Mouse (Mus musculus) heart, embryonic 14.5 days (tissue): Measurements from ENCODE around the gene Ska2. TPM values are rescaled to one million over a fixed set of nuclear protein-coding genes. Genes with fewer than 3 reads are reported as not detected.

ENCODE experiments used
- microRNA counts: library from miRNA; unstranded; fragments of <30 nt; microRNA quantifications from one replicate; lab custom pipeline; 2016
- microRNA-seq: library from miRNA; unstranded; fragments of <30 nt; microRNA quantifications from one replicate; pipeline ENCODE4, GENCODE M21; 2016
- polyA plus RNA-seq: library from polyadenylated mRNA; unstranded; fragments of >200 nt; fragmentation: Nextera tagmentation; extraction: Ambion mirVana; gene quantifications from 2 replicates; pipeline ENCODE4 v1.2.1, GENCODE M21; 2014

Gene Ska2
- polyA plus RNA-seq, 1 experiment from 2014 or later: 65.3 TPM

MicroRNA genes within 50 kb of the gene (microRNA counts, 519-probe panel; counts per million panel counts)
- 6,722 counts per million, percentile 92 among the panel's probes with 10 or more counts for microRNA mmu-miR-301a (lab: Ali Mortazavi, UCI)

Small RNA genes within 50 kb of the gene (microRNA-seq; reads per million reads assigned to microRNA genes)
- gene Mir301: 1,614 reads per million, percentile 81 among the genes with 10 or more reads in this experiment

Other genes with a start within 250 kb of the Ska2 start
- gene Ypel2, start 115.5 kb upstream of the Ska2 start, polyA plus RNA-seq: 22.8 and 23.5 TPM in 2 replicates
- 28.6 and 30.1 TPM in 2 replicates for gene Gdpd1, start 35.2 kb upstream of the Ska2 start, polyA plus RNA-seq
- gene Smg8, start 22.5 kb upstream of the Ska2 start, polyA plus RNA-seq: 12.9 and 14.0 TPM in 2 replicates
- gene Prr11, start 526 bp upstream of the Ska2 start, polyA plus RNA-seq: 7.5 and 8.0 TPM in 2 replicates
- gene Trim37, start 17.8 kb downstream of the Ska2 start, polyA plus RNA-seq: 18.5 and 21.3 TPM in 2 replicates
- 7.1 and 7.8 TPM in 2 replicates for gene Ppm1e, start 249.8 kb downstream of the Ska2 start, polyA plus RNA-seq